Mouse (Mus musculus) stomach, postnatal 0 days (tissue): ENCODE measurements around the gene Cfap77.

Experiments
- CTCF ChIP-seq: IDR thresholded peaks from 2 replicates; pipeline ENCODE4 v1.5.1; 2016; ENCODE audit warnings: antibody characterized with exemption, low read depth, mild to moderate bottlenecking, moderate library complexity
- EP300 ChIP-seq: optimal IDR thresholded peaks from 2 replicates; pipeline ENCODE3; 2016; ENCODE audit warnings: antibody characterized with exemption

DNA sequence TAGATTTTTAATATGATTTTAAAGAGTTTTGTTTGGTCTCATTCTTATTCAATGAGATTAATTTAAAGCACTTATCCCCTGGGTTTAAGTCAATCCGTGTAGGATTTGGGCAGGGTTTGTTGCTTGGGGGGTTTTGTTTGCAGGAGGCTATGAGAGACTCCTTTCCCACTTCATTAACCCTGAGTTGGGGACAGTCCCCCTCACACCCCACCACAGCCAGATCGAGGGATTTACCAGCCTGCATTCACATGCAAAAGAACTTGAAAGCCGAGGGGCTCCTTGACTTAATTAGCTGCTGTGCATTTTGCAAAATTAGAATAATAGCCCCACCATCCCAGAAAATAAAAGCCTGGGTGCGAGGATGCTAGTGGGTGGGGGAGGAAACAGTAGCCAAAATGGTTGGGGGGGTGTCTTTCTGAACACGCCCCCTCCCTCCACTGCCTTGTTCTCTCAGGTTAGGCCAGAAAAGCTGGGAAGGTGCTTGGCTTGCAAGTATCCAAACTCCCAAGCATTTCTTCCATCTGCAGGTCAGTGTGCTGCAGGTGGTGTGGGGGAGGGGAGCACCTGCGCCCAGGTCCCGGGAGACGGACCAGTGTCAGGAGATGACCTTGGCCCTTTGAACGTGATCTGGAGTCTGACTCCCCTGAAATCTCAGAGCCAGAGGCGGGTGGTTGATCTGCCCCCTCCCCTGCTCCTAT lies 147.0 kb downstream of the Cfap77 start:
- TF ChIP-seq CTCF = no peak
- no peak for TF ChIP-seq EP300
